Mouse (Mus musculus) lung, postnatal 0 days (tissue): ENCODE measurements around the gene Hal.

Experiments used
- CTCF ChIP-seq: IDR thresholded peaks from 2 replicates; pipeline ENCODE4 v1.5.1; 2016; ENCODE audit warnings: antibody characterized with exemption, mild to moderate bottlenecking
- EP300 ChIP-seq: IDR thresholded peaks from 2 replicates; pipeline ENCODE4 v1.6.1; 2016; ENCODE audit warnings: antibody characterized with exemption, mild to moderate bottlenecking, control low read depth

- TF ChIP-seq CTCF = no peak
- no peak for TF ChIP-seq EP300
These were observed 76.0 kb downstream of the Hal start for GRCm38 (mm10) chr10:93564518-93565090.
